Mouse (Mus musculus): ENCODE measurements around the gene Dcst2. TPM values are rescaled to one million over a fixed set of nuclear protein-coding genes. Genes with fewer than 3 reads are reported as not detected.

Gene Dcst2
- polyA plus RNA-seq, 1 experiment from 2014 or later: 0.14 TPM

- Histone ChIP-seq H3K27me3 (ENCODE audit: control insufficient read depth, insufficient read depth, low read length) (no peaks in the 10 kb centered on the region), H3K9me3 (ENCODE audit: control insufficient read depth, low read length) (no peaks in the 10 kb centered on the region), H3K4me3 (replicated peaks; ENCODE audit: low read depth, low read length) (no peak overlapping the region), H3K4me1 (ENCODE audit: control insufficient read depth, insufficient read depth, low read length) (peaks cover 11% of the 10 kb centered on the region), H3K27ac (replicated peaks; ENCODE audit: low read depth, low read length) (no peak overlapping the region), H3K4me2 (ENCODE audit: low read length) (no peak overlapping the region), H3K9ac (replicated peaks; ENCODE audit: low read length) (no peak overlapping the region), H3K36me3 (ENCODE audit: control insufficient read depth, insufficient read depth, low read length) (peaks cover 7% of the 10 kb centered on the region)
- no peak for ATAC-seq (ENCODE audit: low FRiP score, low TSS enrichment)
- WGBS: 94% methylated on average over 5 of the region's 5 CpGs
- no peak for DNase-seq
These were observed 62.8 kb downstream of the Dcst2 start for GRCm38 (mm10) chr3:89424416-89425140.

GRCm38 (mm10) chr3:89425141-89425525, 63.4 kb downstream of the Dcst2 start:
- peaks cover 7% of the 10 kb centered on the region; the same call in 1 of the 2 replicates for H3K4me1 ChIP-seq (ENCODE audit: control insufficient read depth, insufficient read depth, low read length)
- no peak for DNase-seq
- WGBS: 91% methylated on average over 5 of the region's 5 CpGs

GRCm38 (mm10) chr3:89425876-89426275, 64.1 kb downstream of the Dcst2 start:
- ATAC-seq (ENCODE audit: low FRiP score, low TSS enrichment): no peak

More at GRCm38 (mm10) chr3:89425141-89425525, 63.4 kb downstream of the Dcst2 start:
- Histone ChIP-seq H3K27ac (replicated peaks; ENCODE audit: low read depth, low read length) (no peak overlapping the region), H3K27me3 (ENCODE audit: control insufficient read depth, insufficient read depth, low read length) (no peaks in the 10 kb centered on the region), H3K4me3 (replicated peaks; ENCODE audit: low read depth, low read length) (no peak overlapping the region), H3K9me3 (ENCODE audit: control insufficient read depth, low read length) (no peaks in the 10 kb centered on the region), H3K4me2 (ENCODE audit: low read length) (no peak overlapping the region), H3K36me3 (ENCODE audit: control insufficient read depth, insufficient read depth, low read length) (peaks cover 7% of the 10 kb centered on the region), H3K9ac (replicated peaks; ENCODE audit: low read length) (no peak overlapping the region)
- no peak for ATAC-seq (ENCODE audit: low FRiP score, low TSS enrichment)

More at GRCm38 (mm10) chr3:89425876-89426275, 64.1 kb downstream of the Dcst2 start:
- no peaks in the 10 kb centered on the region for H3K27me3 ChIP-seq (ENCODE audit: control insufficient read depth, insufficient read depth, low read length)
- no peak overlapping the region for H3K9ac ChIP-seq (replicated peaks; ENCODE audit: low read length)
- H3K4me2 ChIP-seq (ENCODE audit: low read length): no peak overlapping the region
- no peak overlapping the region for H3K4me3 ChIP-seq (replicated peaks; ENCODE audit: low read depth, low read length)
- H3K9me3 ChIP-seq (ENCODE audit: control insufficient read depth, low read length): no peaks in the 10 kb centered on the region
- peaks cover 7% of the 10 kb centered on the region for H3K36me3 ChIP-seq (ENCODE audit: control insufficient read depth, insufficient read depth, low read length)
- 84% methylated on average over 4 of the region's 4 CpGs for WGBS
- no peak for DNase-seq
- H3K27ac ChIP-seq (replicated peaks; ENCODE audit: low read depth, low read length): no peak overlapping the region
- peaks cover 8% of the 10 kb centered on the region for H3K4me1 ChIP-seq (ENCODE audit: control insufficient read depth, insufficient read depth, low read length)

Other genes starting within 250 kb of the Dcst2 start
- 0.07 and 0.29 TPM in 2 replicates for gene Pklr, start 225.8 kb upstream of the Dcst2 start, polyA plus RNA-seq (2014; fragmentation: Nextera tagmentation; extraction: Ambion mirVana)
- 23.6 and 30.7 TPM in 2 replicates for gene Hcn3, start 201.8 kb upstream of the Dcst2 start, polyA plus RNA-seq (2014; fragmentation: Nextera tagmentation; extraction: Ambion mirVana)
- gene Clk2, start 197.2 kb upstream of the Dcst2 start, polyA plus RNA-seq (2014; fragmentation: Nextera tagmentation; extraction: Ambion mirVana): 22.0 and 24.6 TPM in 2 replicates
- gene Scamp3, start 184.5 kb upstream of the Dcst2 start, polyA plus RNA-seq (2014; fragmentation: Nextera tagmentation; extraction: Ambion mirVana): 104 and 123 TPM in 2 replicates
- 25.0 and 25.3 TPM in 2 replicates for gene Fam189b, start 178.8 kb upstream of the Dcst2 start, polyA plus RNA-seq (2014; fragmentation: Nextera tagmentation; extraction: Ambion mirVana)
- 42.0 and 47.8 TPM in 2 replicates for gene Gba, start 159.0 kb upstream of the Dcst2 start, polyA plus RNA-seq (2014; fragmentation: Nextera tagmentation; extraction: Ambion mirVana)
- gene Thbs3, start 146.8 kb upstream of the Dcst2 start, polyA plus RNA-seq (2014; fragmentation: Nextera tagmentation; extraction: Ambion mirVana): 46.0 and 47.6 TPM in 2 replicates
- gene Mtx1, start 134.9 kb upstream of the Dcst2 start, polyA plus RNA-seq (2014; fragmentation: Nextera tagmentation; extraction: Ambion mirVana): 144 and 151 TPM in 2 replicates
- 2.1 and 2.4 TPM in 2 replicates for gene Muc1, start 132.9 kb upstream of the Dcst2 start, polyA plus RNA-seq (2014; fragmentation: Nextera tagmentation; extraction: Ambion mirVana)
- gene Krtcap2, start 116.0 kb upstream of the Dcst2 start, polyA plus RNA-seq (2014; fragmentation: Nextera tagmentation; extraction: Ambion mirVana): 199 and 237 TPM in 2 replicates
- gene Trim46, start 115.7 kb upstream of the Dcst2 start, polyA plus RNA-seq (2014; fragmentation: Nextera tagmentation; extraction: Ambion mirVana): 63.4 and 71.8 TPM in 2 replicates
- gene Dpm3, start 102.6 kb upstream of the Dcst2 start, polyA plus RNA-seq (2014; fragmentation: Nextera tagmentation; extraction: Ambion mirVana): 71.6 and 84.1 TPM in 2 replicates
- 35.3 and 38.1 TPM in 2 replicates for gene Slc50a1, start 91.4 kb upstream of the Dcst2 start, polyA plus RNA-seq (2014; fragmentation: Nextera tagmentation; extraction: Ambion mirVana)
- gene Efna1, start 80.8 kb upstream of the Dcst2 start, polyA plus RNA-seq (2014; fragmentation: Nextera tagmentation; extraction: Ambion mirVana): 5.2 and 8.7 TPM in 2 replicates
- gene Efna3, start 39.0 kb upstream of the Dcst2 start, polyA plus RNA-seq (2014; fragmentation: Nextera tagmentation; extraction: Ambion mirVana): 31.1 and 43.4 TPM in 2 replicates
- gene Efna4, start 23.9 kb upstream of the Dcst2 start, polyA plus RNA-seq (2014; fragmentation: Nextera tagmentation; extraction: Ambion mirVana): 5.6 and 5.9 TPM in 2 replicates
- 32.2 and 36.2 TPM in 2 replicates for gene Adam15, start 12.0 kb upstream of the Dcst2 start, polyA plus RNA-seq (2014; fragmentation: Nextera tagmentation; extraction: Ambion mirVana)
- 0.54 and 0.55 TPM in 2 replicates for gene Dcst1, start 3.3 kb downstream of the Dcst2 start, polyA plus RNA-seq (2014; fragmentation: Nextera tagmentation; extraction: Ambion mirVana)
- gene Zbtb7b, start 32.8 kb downstream of the Dcst2 start, polyA plus RNA-seq (2014; fragmentation: Nextera tagmentation; extraction: Ambion mirVana): 0.42 and 0.47 TPM in 2 replicates
- gene Lenep, start 40.8 kb downstream of the Dcst2 start, polyA plus RNA-seq (2014; fragmentation: Nextera tagmentation; extraction: Ambion mirVana): 0.53 TPM in 1 of 2 replicates, not detected in the other
- 34.8 and 34.9 TPM in 2 replicates for gene Flad1, start 49.9 kb downstream of the Dcst2 start, polyA plus RNA-seq (2014; fragmentation: Nextera tagmentation; extraction: Ambion mirVana)
- gene Cks1b, start 56.4 kb downstream of the Dcst2 start, polyA plus RNA-seq (2014; fragmentation: Nextera tagmentation; extraction: Ambion mirVana): 103 and 115 TPM in 2 replicates
- gene Shc1, start 56.5 kb downstream of the Dcst2 start, polyA plus RNA-seq (2014; fragmentation: Nextera tagmentation; extraction: Ambion mirVana): 5.9 and 10.2 TPM in 2 replicates
- gene Pygo2, start 68.2 kb downstream of the Dcst2 start, polyA plus RNA-seq (2014; fragmentation: Nextera tagmentation; extraction: Ambion mirVana): 43.4 and 50.6 TPM in 2 replicates
- 7.6 and 9.7 TPM in 2 replicates for gene Pbxip1, start 74.7 kb downstream of the Dcst2 start, polyA plus RNA-seq (2014; fragmentation: Nextera tagmentation; extraction: Ambion mirVana)
- gene Pmvk, start 92.6 kb downstream of the Dcst2 start, polyA plus RNA-seq (2014; fragmentation: Nextera tagmentation; extraction: Ambion mirVana): 106 and 132 TPM in 2 replicates
- 5.3 and 6.4 TPM in 2 replicates for gene Kcnn3, start 158.2 kb downstream of the Dcst2 start, polyA plus RNA-seq (2014; fragmentation: Nextera tagmentation; extraction: Ambion mirVana)